Mouse (Mus musculus): ENCODE measurements around the gene Rec114. TPM values are rescaled to one million over a fixed set of nuclear protein-coding genes. Genes with fewer than 3 reads are reported as not detected.

Gene Rec114
- polyA plus RNA-seq, 1 experiment from 2014 or later: 2.0 TPM

GRCm38 (mm10) chr9:58716886-58717285 lies 26.9 kb downstream of the Rec114 start:
- H3K4me3 ChIP-seq (replicated peaks): no peak overlapping the region
- no peak overlapping the region for H3K4me2 ChIP-seq (replicated peaks)
- H3K9ac ChIP-seq: no peak overlapping the region
- H3K4me1 ChIP-seq: no peaks in the 10 kb centered on the region
- no peak overlapping the region for H3K27ac ChIP-seq (replicated peaks)
- 34% methylated on average over 2 of the region's 2 CpGs for WGBS
- no peaks in the 10 kb centered on the region for H3K36me3 ChIP-seq
- H3K27me3 ChIP-seq: no peaks in the 10 kb centered on the region
- no peaks in the 10 kb centered on the region for H3K9me3 ChIP-seq (replicated peaks)
- ATAC-seq (ENCODE audit: insufficient number of reproducible peaks, low FRiP score, low TSS enrichment, low read depth): no peak

- Histone ChIP-seq H3K4me1 (no peaks in the 10 kb centered on the region), H3K27me3 (no peaks in the 10 kb centered on the region), H3K9ac (no peak overlapping the region), H3K9me3 (replicated peaks) (no peaks in the 10 kb centered on the region), H3K36me3 (no peaks in the 10 kb centered on the region), H3K27ac (replicated peaks) (no peak overlapping the region), H3K4me2 (replicated peaks) (no peak overlapping the region), H3K4me3 (replicated peaks) (no peak overlapping the region)
- 55% methylated on average over 7 of the region's 7 CpGs for WGBS
- ATAC-seq (ENCODE audit: insufficient number of reproducible peaks, low FRiP score, low TSS enrichment, low read depth): no peak
These were observed 33.1 kb downstream of the Rec114 start for GRCm38 (mm10) chr9:58710642-58711041.

GRCm38 (mm10) chr9:58709939-58710338 lies 33.8 kb downstream of the Rec114 start:
- Histone ChIP-seq H3K4me3 (replicated peaks) (no peak overlapping the region), H3K9me3 (replicated peaks) (no peaks in the 10 kb centered on the region), H3K27ac (replicated peaks) (no peak overlapping the region), H3K27me3 (no peaks in the 10 kb centered on the region), H3K36me3 (no peaks in the 10 kb centered on the region), H3K4me2 (replicated peaks) (no peak overlapping the region), H3K4me1 (no peaks in the 10 kb centered on the region), H3K9ac (no peak overlapping the region)
- ATAC-seq (ENCODE audit: insufficient number of reproducible peaks, low FRiP score, low TSS enrichment, low read depth): no peak
- WGBS: 9% methylated on average over 2 of the region's 2 CpGs

GRCm38 (mm10) chr9:58707796-58708195 lies 36.0 kb downstream of the Rec114 start:
- Histone ChIP-seq H3K4me2 (replicated peaks) (no peak overlapping the region), H3K9ac (no peak overlapping the region), H3K4me1 (no peaks in the 10 kb centered on the region), H3K27ac (replicated peaks) (no peak overlapping the region), H3K4me3 (replicated peaks) (no peak overlapping the region), H3K36me3 (no peaks in the 10 kb centered on the region), H3K27me3 (no peaks in the 10 kb centered on the region), H3K9me3 (replicated peaks) (no peaks in the 10 kb centered on the region)
- WGBS: 67% methylated on average over 11 of the region's 11 CpGs
- no peak for ATAC-seq (ENCODE audit: insufficient number of reproducible peaks, low FRiP score, low TSS enrichment, low read depth)

- WGBS: 70% methylated on average over 7 of the region's 7 CpGs
- Histone ChIP-seq H3K9ac (no peak overlapping the region), H3K4me3 (replicated peaks) (no peak overlapping the region), H3K4me1 (no peaks in the 10 kb centered on the region), H3K36me3 (no peaks in the 10 kb centered on the region), H3K4me2 (replicated peaks) (no peak overlapping the region), H3K27me3 (no peaks in the 10 kb centered on the region), H3K9me3 (replicated peaks) (no peaks in the 10 kb centered on the region), H3K27ac (replicated peaks) (no peak overlapping the region)
- ATAC-seq (ENCODE audit: insufficient number of reproducible peaks, low FRiP score, low TSS enrichment, low read depth): no peak
These were observed 37.7 kb downstream of the Rec114 start for GRCm38 (mm10) chr9:58706024-58706423.

GRCm38 (mm10) chr9:58703766-58704165 lies 40.0 kb downstream of the Rec114 start:
- 74% methylated on average over 7 of the region's 7 CpGs for WGBS
- ATAC-seq (ENCODE audit: insufficient number of reproducible peaks, low FRiP score, low TSS enrichment, low read depth): no peak
- no peaks in the 10 kb centered on the region for H3K9me3 ChIP-seq (replicated peaks)
- no peak overlapping the region for H3K27ac ChIP-seq (replicated peaks)
- H3K4me1 ChIP-seq: peaks cover 7% of the 10 kb centered on the region; the same call in 1 of the 2 replicates
- no peak overlapping the region for H3K9ac ChIP-seq
- H3K4me3 ChIP-seq (replicated peaks): no peak overlapping the region
- H3K27me3 ChIP-seq: no peaks in the 10 kb centered on the region
- no peaks in the 10 kb centered on the region for H3K36me3 ChIP-seq
- H3K4me2 ChIP-seq (replicated peaks): no peak overlapping the region

- no peaks in the 10 kb centered on the region for H3K9me3 ChIP-seq (replicated peaks)
These were observed 42.0 kb downstream of the Rec114 start for GRCm38 (mm10) chr9:58701751-58702150.

GRCm38 (mm10) chr9:58698486-58698885 lies 45.3 kb downstream of the Rec114 start:
- H3K4me3 ChIP-seq (replicated peaks): no peak overlapping the region

More at GRCm38 (mm10) chr9:58701751-58702150, 42.0 kb downstream of the Rec114 start:
- no peak overlapping the region for H3K27ac ChIP-seq (replicated peaks)
- WGBS: 79% methylated on average over 2 of the region's 2 CpGs
- no peaks in the 10 kb centered on the region for H3K36me3 ChIP-seq
- peaks cover 7% of the 10 kb centered on the region; the same call in 1 of the 2 replicates for H3K4me1 ChIP-seq
- no peaks in the 10 kb centered on the region for H3K27me3 ChIP-seq
- ATAC-seq (ENCODE audit: insufficient number of reproducible peaks, low FRiP score, low TSS enrichment, low read depth): no peak
- H3K4me3 ChIP-seq (replicated peaks): no peak overlapping the region
- H3K4me2 ChIP-seq (replicated peaks): no peak overlapping the region
- no peak overlapping the region for H3K9ac ChIP-seq

GRCm38 (mm10) chr9:58691471-58691870 lies 52.3 kb downstream of the Rec114 start:
- no peak for ATAC-seq (ENCODE audit: insufficient number of reproducible peaks, low FRiP score, low TSS enrichment, low read depth)
- Histone ChIP-seq H3K9ac (no peak overlapping the region), H3K9me3 (replicated peaks) (no peaks in the 10 kb centered on the region), H3K4me1 (no peaks in the 10 kb centered on the region), H3K4me3 (replicated peaks) (no peak overlapping the region), H3K4me2 (replicated peaks) (no peak overlapping the region), H3K27me3 (no peaks in the 10 kb centered on the region), H3K36me3 (no peaks in the 10 kb centered on the region), H3K27ac (replicated peaks) (no peak overlapping the region)
- WGBS: 85% methylated on average over 7 of the region's 7 CpGs

More at GRCm38 (mm10) chr9:58698486-58698885, 45.3 kb downstream of the Rec114 start:
- Histone ChIP-seq H3K27me3 (no peaks in the 10 kb centered on the region), H3K4me1 (peaks cover 7% of the 10 kb centered on the region; the same call in 1 of the 2 replicates), H3K9me3 (replicated peaks) (no peaks in the 10 kb centered on the region), H3K36me3 (no peaks in the 10 kb centered on the region), H3K4me2 (replicated peaks) (no peak overlapping the region), H3K9ac (no peak overlapping the region), H3K27ac (replicated peaks) (no peak overlapping the region)
- WGBS: 92% methylated on average over 2 of the region's 2 CpGs
- ATAC-seq (ENCODE audit: insufficient number of reproducible peaks, low FRiP score, low TSS enrichment, low read depth): no peak

- H3K27ac ChIP-seq (replicated peaks): no peak overlapping the region
- no peak overlapping the region for H3K9ac ChIP-seq
- no peak for ATAC-seq (ENCODE audit: insufficient number of reproducible peaks, low FRiP score, low TSS enrichment, low read depth)
- no peak overlapping the region for H3K4me2 ChIP-seq (replicated peaks)
- no peaks in the 10 kb centered on the region for H3K9me3 ChIP-seq (replicated peaks)
- 69% methylated on average over 4 of the region's 4 CpGs for WGBS
- no peaks in the 10 kb centered on the region for H3K36me3 ChIP-seq
- H3K27me3 ChIP-seq: no peaks in the 10 kb centered on the region
- no peaks in the 10 kb centered on the region for H3K4me1 ChIP-seq
- H3K4me3 ChIP-seq (replicated peaks): no peak overlapping the region
These were observed 53.1 kb downstream of the Rec114 start for GRCm38 (mm10) chr9:58690701-58691100.

GRCm38 (mm10) chr9:58688076-58688475 lies 55.7 kb downstream of the Rec114 start:
- no peak for ATAC-seq (ENCODE audit: insufficient number of reproducible peaks, low FRiP score, low TSS enrichment, low read depth)
- WGBS: 72% methylated on average over 4 of the region's 4 CpGs
- H3K27ac ChIP-seq (replicated peaks): no peak overlapping the region

GRCm38 (mm10) chr9:58685290-58685689 lies 58.5 kb downstream of the Rec114 start:
- no peak overlapping the region for H3K27ac ChIP-seq (replicated peaks)
- 79% methylated on average over 10 of the region's 10 CpGs for WGBS
- H3K36me3 ChIP-seq: no peaks in the 10 kb centered on the region
- H3K4me2 ChIP-seq (replicated peaks): no peak overlapping the region
- no peak overlapping the region for H3K4me3 ChIP-seq (replicated peaks)
- no peak for ATAC-seq (ENCODE audit: insufficient number of reproducible peaks, low FRiP score, low TSS enrichment, low read depth)
- H3K4me1 ChIP-seq: no peaks in the 10 kb centered on the region
- no peak overlapping the region for H3K9ac ChIP-seq
- H3K9me3 ChIP-seq (replicated peaks): no peaks in the 10 kb centered on the region
- H3K27me3 ChIP-seq: no peaks in the 10 kb centered on the region

More at GRCm38 (mm10) chr9:58688076-58688475, 55.7 kb downstream of the Rec114 start:
- no peaks in the 10 kb centered on the region for H3K4me1 ChIP-seq
- H3K4me3 ChIP-seq (replicated peaks): no peak overlapping the region
- no peaks in the 10 kb centered on the region for H3K36me3 ChIP-seq
- no peaks in the 10 kb centered on the region for H3K27me3 ChIP-seq
- no peak overlapping the region for H3K9ac ChIP-seq
- no peak overlapping the region for H3K4me2 ChIP-seq (replicated peaks)
- H3K9me3 ChIP-seq (replicated peaks): no peaks in the 10 kb centered on the region

All from embryonic facial prominence, embryonic 15.5 days (tissue).